Mouse (Mus musculus) liver, embryonic 14.5 days (tissue): ENCODE measurements at regions not wholly inside any gene's neighbourhood (a gene's known extent, or its start where the extent isn't known, plus 50 kb on each side); places are given as distances from the start of the nearest gene placed in this dataset.

ENCODE experiments used
- CTCF ChIP-seq: IDR thresholded peaks from 2 replicates; pipeline ENCODE4 v1.5.1; 2016; ENCODE audit warnings: antibody characterized with exemption, low read depth, control low read depth
- EP300 ChIP-seq: IDR thresholded peaks from 2 replicates; pipeline ENCODE4 v1.6.1; 2016; ENCODE audit warnings: antibody characterized with exemption, low read depth

- no peak for TF ChIP-seq CTCF
- TF ChIP-seq EP300 = no peak
These were observed 63.9 kb upstream of the Ldb2 start for GRCm38 (mm10) chr5:44863349-44863748.
